Mouse (Mus musculus) heart, embryonic 12.5 days (tissue): ENCODE results near the gene Gpc3. TPM values are rescaled to one million over a fixed set of nuclear protein-coding genes. Genes with fewer than 3 reads are reported as not detected.
A peak's percentile ranks its signal among the peaks of the same experiment; 100 is the strongest.
"Not testable (repeated sequence)": the region's sequence is repeated elsewhere in the genome, so short reads cannot be mapped to it uniquely, and the experiment has no call there.

Experiments used
- ATAC-seq: fragments of 200-750 bp; cut with Nextera tagmentation; 2 replicates; pipeline ENCODE4 v1.8.0; 2017; ENCODE audit warnings: moderate TSS enrichment, moderate library complexity; ENCODE audit not compliant: insufficient number of reproducible peaks, low FRiP score
- H3K27ac ChIP-seq: fragments of 300-500 bp; sonication (generic); 2 replicates; pipeline ENCODE4 v1.5.1; 2016; ENCODE audit warnings: mild to moderate bottlenecking, moderate library complexity; ENCODE audit not compliant: poor library complexity, severe bottlenecking
- H3K27me3 ChIP-seq: fragments of 300-500 bp; sonication (generic); replicated peaks from 2 replicates; pipeline ENCODE4 v1.6.1; 2016; ENCODE audit warnings: mild to moderate bottlenecking, moderate library complexity
- H3K36me3 ChIP-seq: fragments of 300-500 bp; sonication (generic); 2 replicates; pipeline ENCODE4 v1.6.1; 2016; ENCODE audit warnings: mild to moderate bottlenecking, moderate library complexity
- H3K4me1 ChIP-seq: fragments of 300-500 bp; sonication (generic); replicated peaks from 2 replicates; pipeline ENCODE4 v1.6.1; 2016; ENCODE audit warnings: mild to moderate bottlenecking
- H3K4me2 ChIP-seq: fragments of 300-500 bp; sonication (generic); 2 replicates; pipeline ENCODE4 v1.6.1; 2016; ENCODE audit warnings: mild to moderate bottlenecking, moderate library complexity
- H3K4me3 ChIP-seq: fragments of 300-500 bp; sonication (generic); 2 replicates; pipeline ENCODE4 v1.5.1; 2016; ENCODE audit warnings: mild to moderate bottlenecking
- H3K9ac ChIP-seq: fragments of 300-500 bp; sonication (generic); 2 replicates; pipeline ENCODE4 v1.6.1; 2016; ENCODE audit warnings: mild to moderate bottlenecking, moderate library complexity
- H3K9me3 ChIP-seq: fragments of 300-500 bp; sonication (generic); replicated peaks from 2 replicates; pipeline ENCODE4 v1.6.1; 2016; ENCODE audit warnings: mild to moderate bottlenecking, moderate library complexity
- WGBS: fragments of 180-500 bp; shearing (Covaris S2); methylation state at CpG from one replicate; pipeline ENCODE4 v1.1.7; 2016; 5-methylcytosine and 5-hydroxymethylcytosine counted together
- polyA plus RNA-seq: library from polyadenylated mRNA; unstranded; fragments of >200 nt; fragmentation: Nextera tagmentation; extraction: Ambion mirVana; gene quantifications from 2 replicates; pipeline ENCODE4 v1.2.1, GENCODE M21; 2016

Gene Gpc3
- polyA plus RNA-seq, 1 experiment from 2014 or later = 598 TPM

DNA sequence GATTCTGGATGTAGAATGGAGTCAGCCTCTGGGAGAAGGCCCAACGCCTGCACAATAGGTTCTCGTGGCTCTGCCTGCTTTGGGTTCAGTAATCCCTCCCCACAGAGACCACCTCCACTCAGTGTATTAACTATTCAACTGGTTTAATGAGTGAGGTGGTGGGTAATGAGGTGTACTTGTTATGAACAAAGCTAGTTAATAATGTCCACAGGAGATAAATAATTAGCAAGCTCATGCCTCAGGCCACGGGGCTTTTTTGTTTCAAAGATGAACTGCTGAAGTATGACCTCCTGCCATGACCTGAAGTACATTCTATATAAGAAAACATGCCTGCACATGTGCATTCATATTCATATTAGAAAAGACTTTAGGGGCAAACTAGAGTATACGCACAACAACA lies 260.8 kb downstream of the Gpc3 start:
- Histone ChIP-seq H3K36me3 (no peaks in the 10 kb centered on the region), H3K4me1 (no peaks in the 10 kb centered on the region), H3K4me2 (no peak overlapping the region), H3K9ac (no peak overlapping the region), H3K9me3 (no peaks in the 10 kb centered on the region), H3K27ac (no peak overlapping the region), H3K27me3 (no peaks in the 10 kb centered on the region), H3K4me3 (no peak overlapping the region)
- ATAC-seq = no peak
- 80% methylated on average over 4 of the region's 4 CpGs for WGBS

DNA sequence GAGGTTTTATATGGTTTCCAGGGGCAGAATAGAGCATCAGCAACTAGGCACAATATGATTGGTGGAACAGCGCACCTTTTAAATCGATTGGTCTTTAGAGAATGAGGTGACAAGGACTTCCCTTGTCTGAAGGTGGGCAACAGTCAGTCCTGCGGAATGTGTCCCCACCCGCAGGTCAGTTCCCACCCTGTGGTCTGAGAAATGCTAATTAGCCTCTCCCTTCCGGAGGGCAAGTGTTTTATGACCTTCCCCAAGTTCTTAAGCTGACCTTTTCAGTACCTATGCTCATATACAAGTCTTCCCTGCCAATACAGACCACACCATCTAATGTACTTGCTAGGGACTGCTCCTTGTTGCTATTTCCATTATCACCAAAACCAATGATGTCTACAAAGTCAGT lies 263.1 kb downstream of the Gpc3 start:
- not testable (repeated sequence) for H3K4me2 ChIP-seq, H3K4me3 ChIP-seq, ATAC-seq, H3K27ac ChIP-seq, H3K36me3 ChIP-seq, H3K4me1 ChIP-seq, H3K9me3 ChIP-seq, H3K27me3 ChIP-seq, H3K9ac ChIP-seq
- WGBS = 73% methylated on average over 5 of the region's 5 CpGs

DNA sequence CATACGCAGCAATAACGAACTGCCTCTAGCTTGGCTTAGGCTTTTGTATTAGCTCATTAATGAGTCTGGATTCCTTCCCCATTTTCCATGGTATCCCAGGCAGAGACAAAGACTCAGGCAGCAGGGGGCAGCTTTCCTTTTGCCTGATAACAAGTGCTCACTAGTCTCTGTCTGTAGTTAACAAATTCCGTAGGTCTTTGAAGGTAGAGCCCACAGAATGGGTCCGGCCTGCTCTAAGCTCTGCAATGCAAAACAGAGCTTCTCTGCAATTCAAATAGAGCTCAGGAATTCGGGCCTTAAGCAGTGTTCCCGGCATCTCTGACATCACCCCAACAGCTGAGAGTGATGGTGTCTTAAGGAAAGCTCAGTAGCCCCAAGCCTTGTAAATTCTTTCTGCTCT lies 265.0 kb downstream of the Gpc3 start:
- no peak overlapping the region for H3K27ac ChIP-seq

DNA sequence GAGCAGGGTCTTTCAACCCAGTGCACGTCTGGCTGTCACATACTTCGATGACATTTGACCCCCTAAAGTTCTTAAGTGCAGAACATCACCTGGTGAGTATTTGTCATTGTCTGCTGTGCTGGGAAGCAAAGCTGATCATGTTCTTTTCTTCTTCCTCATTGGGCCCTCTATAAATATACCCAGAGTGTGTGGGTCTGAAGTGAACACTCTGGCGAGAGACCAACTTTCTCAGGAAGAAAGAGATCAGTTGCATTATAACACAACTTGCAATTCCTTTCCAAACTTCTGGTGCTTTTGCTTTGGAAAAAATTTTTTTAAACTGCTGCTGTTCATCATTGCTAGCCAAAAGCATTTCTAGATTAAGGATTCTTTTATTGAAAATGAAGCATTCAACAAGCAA lies 269.7 kb downstream of the Gpc3 start:
- Histone ChIP-seq H3K4me3 (no peak overlapping the region), H3K9ac (no peak overlapping the region), H3K27ac (no peak overlapping the region), H3K4me2 (no peak overlapping the region), H3K4me1 (0 out of 2 replicates have a peak, but pooled peaks cover 3% of the 10 kb centered on the region), H3K9me3 (no peaks in the 10 kb centered on the region), H3K27me3 (no peaks in the 10 kb centered on the region), H3K36me3 (no peaks in the 10 kb centered on the region)
- WGBS = 69% methylated on average over 3 of the region's 3 CpGs
- no peak for ATAC-seq

More for the DNA sequence above, 265.0 kb downstream of the Gpc3 start:
- 57% methylated on average over 6 of the region's 6 CpGs for WGBS
- no peaks in the 10 kb centered on the region for H3K36me3 ChIP-seq
- H3K9me3 ChIP-seq = no peaks in the 10 kb centered on the region
- no peak overlapping the region for H3K4me3 ChIP-seq
- H3K4me1 ChIP-seq = 0 out of 2 replicates have a peak, but pooled peaks cover 3% of the 10 kb centered on the region
- ATAC-seq = no peak
- no peak overlapping the region for H3K4me2 ChIP-seq
- no peaks in the 10 kb centered on the region for H3K27me3 ChIP-seq
- H3K9ac ChIP-seq = no peak overlapping the region

DNA sequence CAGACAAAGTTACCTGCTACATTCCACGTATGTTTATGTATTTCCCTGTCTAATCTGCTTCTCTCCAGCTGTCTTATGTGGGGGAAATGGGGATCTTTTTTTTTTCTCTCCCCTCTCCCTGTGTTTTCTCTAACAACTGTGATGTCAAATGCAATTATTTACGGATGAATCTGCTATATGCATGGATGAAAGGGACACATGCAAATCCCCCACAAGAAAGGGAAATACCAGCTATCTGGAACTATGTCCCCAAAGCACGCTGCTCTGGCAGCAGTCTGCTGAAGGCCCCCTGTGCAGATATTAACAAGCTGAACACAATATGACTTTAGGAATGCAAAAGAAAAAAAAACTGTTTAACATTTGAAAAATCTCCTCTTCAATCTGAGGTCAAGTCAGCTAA lies 273.5 kb downstream of the Gpc3 start:
- Histone ChIP-seq H3K9me3 (no peaks in the 10 kb centered on the region), H3K4me2 (no peak overlapping the region), H3K27ac (no peak overlapping the region), H3K4me1 (no peaks in the 10 kb centered on the region), H3K27me3 (no peaks in the 10 kb centered on the region), H3K9ac (no peak overlapping the region), H3K36me3 (no peaks in the 10 kb centered on the region), H3K4me3 (no peak overlapping the region)
- ATAC-seq = no peak
- 69% methylated on average over 3 of the region's 3 CpGs for WGBS

DNA sequence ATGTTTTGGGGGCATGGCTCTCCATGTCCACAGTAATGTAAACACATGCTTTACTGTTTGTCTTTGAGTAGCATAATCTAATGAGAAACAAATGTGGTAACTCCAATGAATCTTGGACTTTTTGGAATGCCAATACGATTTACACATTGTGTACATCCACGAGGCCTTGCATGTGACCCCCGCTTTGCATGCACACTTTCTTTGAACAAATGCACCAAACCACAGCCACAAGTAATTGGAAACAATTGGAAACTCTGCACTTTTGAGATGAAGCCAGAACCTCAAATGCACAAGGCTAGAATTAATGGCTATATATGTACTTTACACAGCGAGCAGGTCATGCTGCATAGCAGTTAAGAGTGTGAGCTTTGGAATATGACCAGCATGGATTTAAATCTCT lies 292.0 kb downstream of the Gpc3 start:
- Histone ChIP-seq H3K4me2 (no peak overlapping the region), H3K4me3 (no peak overlapping the region), H3K27me3 (no peaks in the 10 kb centered on the region), H3K9ac (no peak overlapping the region), H3K4me1 (0 out of 2 replicates have a peak, but pooled peaks cover 3% of the 10 kb centered on the region), H3K36me3 (no peaks in the 10 kb centered on the region), H3K9me3 (no peaks in the 10 kb centered on the region), H3K27ac (no peak overlapping the region)
- 88% methylated on average over 4 of the region's 4 CpGs for whole genome bisulfite sequencing
- ATAC-seq = no peak

DNA sequence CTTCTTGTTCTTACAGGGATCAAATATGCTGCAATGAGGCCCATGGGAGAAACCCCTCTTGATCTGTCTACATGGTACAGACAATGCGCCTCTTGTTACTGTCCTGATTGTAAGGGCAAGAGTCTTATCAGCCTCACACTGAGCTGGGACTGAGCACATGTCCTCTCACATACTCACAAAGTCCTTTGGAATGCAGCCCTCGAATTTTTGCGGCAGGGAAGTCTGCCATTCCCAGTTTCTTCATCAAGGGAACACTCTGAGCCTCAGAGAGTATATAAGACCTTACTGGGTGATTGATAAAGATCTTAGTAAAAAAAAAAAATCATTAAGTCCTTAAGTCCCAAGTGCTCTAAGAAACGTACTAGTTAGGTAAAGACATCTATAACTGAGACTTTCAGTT lies 293.1 kb downstream of the Gpc3 start:
- 52% methylated on average over 4 of the region's 4 CpGs for WGBS
- Histone ChIP-seq H3K9me3 (no peaks in the 10 kb centered on the region), H3K9ac (no peak overlapping the region), H3K36me3 (no peaks in the 10 kb centered on the region), H3K27me3 (no peaks in the 10 kb centered on the region), H3K4me1 (0 out of 2 replicates have a peak, but pooled peaks cover 3% of the 10 kb centered on the region), H3K4me3 (no peak overlapping the region), H3K4me2 (no peak overlapping the region), H3K27ac (no peak overlapping the region)
- no peak for ATAC-seq

DNA sequence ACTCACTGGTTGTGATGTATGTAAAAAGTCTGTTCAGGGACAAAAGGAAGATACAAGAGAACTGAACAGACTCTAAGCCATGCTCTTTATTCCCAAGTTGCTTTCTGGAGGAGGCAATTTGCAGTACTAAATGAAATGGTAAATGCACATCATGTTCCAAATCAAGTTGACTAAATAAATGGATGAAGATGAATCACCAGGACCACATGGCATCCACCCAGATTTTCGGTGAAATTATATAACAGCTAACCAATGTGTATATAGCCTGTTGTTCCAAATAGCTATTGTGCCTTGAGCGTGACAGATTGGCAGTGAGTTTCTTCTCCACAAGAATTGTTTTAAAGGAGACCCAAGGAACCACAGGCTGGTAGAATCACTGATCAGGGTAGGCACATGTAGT lies 302.8 kb downstream of the Gpc3 start:
- Histone ChIP-seq H3K36me3 (no peaks in the 10 kb centered on the region), H3K9ac (no peak overlapping the region), H3K27ac (no peak overlapping the region), H3K4me1 (no peaks in the 10 kb centered on the region), H3K4me3 (no peak overlapping the region), H3K9me3 (no peaks in the 10 kb centered on the region), H3K4me2 (no peak overlapping the region), H3K27me3 (no peaks in the 10 kb centered on the region)
- 81% methylated on average over 2 of the region's 2 CpGs for WGBS
- ATAC-seq = no peak

DNA sequence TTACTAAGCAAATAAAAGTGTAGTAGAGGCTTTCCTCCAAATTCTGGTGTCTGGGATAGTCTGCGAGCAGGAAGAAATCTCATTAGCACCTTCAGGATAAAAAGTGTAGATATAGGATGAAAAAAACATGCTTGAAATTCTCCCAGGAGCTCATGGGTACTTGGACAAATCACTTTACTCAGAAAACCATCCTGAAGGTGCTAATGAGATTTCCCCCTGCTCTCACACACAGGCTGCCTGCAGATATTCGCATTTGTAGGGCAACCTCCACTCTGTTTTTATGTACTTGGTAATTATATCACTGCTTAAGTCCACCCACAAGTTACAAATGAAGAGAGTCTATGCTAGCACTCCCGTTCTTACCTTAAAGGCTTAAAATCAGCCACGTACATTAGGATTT lies 308.5 kb downstream of the Gpc3 start:
- H3K4me3 ChIP-seq = no peak overlapping the region
- H3K4me1 ChIP-seq = no peaks in the 10 kb centered on the region
- no peaks in the 10 kb centered on the region for H3K27me3 ChIP-seq
- H3K27ac ChIP-seq = no peak overlapping the region
- 78% methylated on average over 4 of the region's 4 CpGs for WGBS
- H3K9me3 ChIP-seq = no peaks in the 10 kb centered on the region
- ATAC-seq = no peak
- H3K9ac ChIP-seq = no peak overlapping the region
- H3K4me2 ChIP-seq = no peak overlapping the region
- H3K36me3 ChIP-seq = no peaks in the 10 kb centered on the region

DNA sequence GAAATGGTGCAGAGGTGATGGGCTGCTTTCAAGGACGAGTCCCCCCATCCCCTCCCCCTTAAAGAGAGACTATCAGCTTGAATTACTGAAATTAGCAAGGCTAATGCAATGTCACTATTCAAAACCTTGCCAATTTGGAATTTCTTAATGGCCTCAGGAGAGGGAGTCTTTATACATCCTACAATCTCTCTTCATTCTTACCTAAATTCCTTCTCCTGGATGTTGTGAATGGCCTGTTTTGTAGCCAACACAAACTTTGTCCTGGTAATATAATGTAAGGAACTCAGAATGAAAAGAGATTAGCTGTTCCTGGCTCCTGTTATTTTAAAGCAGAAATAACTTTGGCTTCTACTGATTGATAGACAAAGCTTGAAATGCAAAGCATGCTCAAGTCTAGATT lies 325.0 kb downstream of the Gpc3 start:
- Histone ChIP-seq H3K4me1 (peaks cover 3% of the 10 kb centered on the region; the same call in 1 of the 2 replicates), H3K27me3 (no peaks in the 10 kb centered on the region), H3K27ac (0 out of 2 replicates have a peak overlapping the region, but pooled peaks have one; percentile 16), H3K9me3 (no peaks in the 10 kb centered on the region), H3K4me2 (no peak overlapping the region), H3K4me3 (no peak overlapping the region), H3K36me3 (no peaks in the 10 kb centered on the region), H3K9ac (no peak overlapping the region)
- ATAC-seq = no peak
- WGBS = 33% methylated on average over 1 of the region's 1 CpGs

DNA sequence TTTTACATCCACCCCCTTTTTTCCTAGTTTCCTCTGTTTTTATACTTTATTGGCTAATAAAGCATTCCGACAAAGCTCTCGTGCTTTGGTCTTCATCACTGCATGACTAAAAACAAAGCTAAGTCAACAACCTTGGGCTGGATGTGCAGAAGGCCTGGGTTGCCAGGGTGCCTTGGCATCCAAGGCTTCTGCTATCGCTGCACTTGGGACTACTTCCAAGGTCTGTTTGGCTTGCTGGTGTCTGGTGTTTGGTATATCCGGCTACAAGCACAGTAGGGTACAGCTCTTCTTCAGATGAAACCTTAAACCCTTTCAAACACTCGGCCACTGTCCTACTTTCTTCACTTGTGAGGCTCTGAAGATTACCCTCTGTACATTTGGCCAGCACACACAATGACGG lies 325.8 kb downstream of the Gpc3 start:
- no peak overlapping the region for H3K4me3 ChIP-seq
- peaks cover 3% of the 10 kb centered on the region; the same call in 1 of the 2 replicates for H3K4me1 ChIP-seq
- WGBS = 74% methylated on average over 6 of the region's 6 CpGs
- ATAC-seq = no peak
- H3K4me2 ChIP-seq = no peak overlapping the region
- no peaks in the 10 kb centered on the region for H3K9me3 ChIP-seq
- H3K27ac ChIP-seq = no peak overlapping the region
- H3K27me3 ChIP-seq = no peaks in the 10 kb centered on the region
- no peak overlapping the region for H3K9ac ChIP-seq
- no peaks in the 10 kb centered on the region for H3K36me3 ChIP-seq

DNA sequence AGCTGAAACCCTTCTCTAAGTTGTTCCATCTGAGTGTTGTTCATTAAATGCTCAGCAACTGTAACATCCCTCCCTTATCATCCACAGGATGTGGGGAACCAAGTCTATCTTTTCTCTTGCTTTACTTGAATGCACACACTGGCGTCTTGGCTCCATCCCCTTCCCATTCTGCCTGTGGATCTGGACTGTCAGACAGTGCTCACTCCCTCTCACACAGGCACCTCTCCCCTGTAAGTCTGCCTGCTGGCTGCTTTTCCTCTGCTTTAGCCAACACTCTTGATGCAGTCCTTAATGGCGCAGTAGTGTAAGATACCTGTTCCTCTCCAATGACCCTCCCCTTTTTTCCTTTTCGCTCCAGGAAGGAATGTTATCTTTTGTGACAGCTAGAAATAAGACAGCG lies 331.7 kb downstream of the Gpc3 start:
- 43% methylated on average over 4 of the region's 4 CpGs for WGBS
- Histone ChIP-seq H3K4me2 (no peak overlapping the region), H3K27ac (no peak overlapping the region), H3K9ac (no peak overlapping the region), H3K4me3 (no peak overlapping the region), H3K9me3 (no peaks in the 10 kb centered on the region), H3K27me3 (no peaks in the 10 kb centered on the region), H3K4me1 (peaks cover 12% of the 10 kb centered on the region), H3K36me3 (no peaks in the 10 kb centered on the region)
- no peak for ATAC-seq
